Mouse (Mus musculus): ENCODE measurements around the gene Pxn. TPM values are rescaled to one million over a fixed set of nuclear protein-coding genes. Genes with fewer than 3 reads are reported as not detected.
"Not testable (repeated sequence)": the region's sequence is repeated elsewhere in the genome, so short reads cannot be mapped to it uniquely, and the experiment has no call there.

The Pxn gene
- polyA plus RNA-seq, 1 experiment = 136 TPM

GRCm38 (mm10) chr5:115516081-115516907 is 9.8 kb downstream of the Pxn start:
- H3K4me3 ChIP-seq (ENCODE audit: low read depth, low read length) = peak overlapping the region; percentile 42
- TF ChIP-seq CTCF (IDR thresholded peaks at IDR 0.05; ENCODE audit: extremely low read depth, insufficient read length, insufficient replicate concordance, low read depth, low read length) = no peak
- no peak for TF ChIP-seq POLR2A (IDR thresholded peaks at IDR 0.05; ENCODE audit: low read depth, low read length)
- H3K27ac ChIP-seq (ENCODE audit: insufficient read depth, low read depth, low read length) = peak overlapping the region; percentile 86
- H3K4me1 ChIP-seq (ENCODE audit: control insufficient read depth, insufficient read depth, insufficient read length, low read length) = peaks cover 30% of the 10 kb centered on the region
- 75% methylated on average over 32 of the region's 32 CpGs for WGBS
- no peaks in the 10 kb centered on the region for H3K27me3 ChIP-seq (ENCODE audit: control insufficient read depth, insufficient read depth, low read length)
- peaks cover 4% of the 10 kb centered on the region for H3K36me3 ChIP-seq (ENCODE audit: control insufficient read depth, insufficient read depth, low read length)

GRCm38 (mm10) chr5:115516908-115517307 is 10.4 kb downstream of the Pxn start:
- peak overlapping the region; percentile 86 for H3K27ac ChIP-seq (ENCODE audit: insufficient read depth, low read depth, low read length)
- H3K4me3 ChIP-seq (ENCODE audit: low read depth, low read length) = no peak overlapping the region
- H3K36me3 ChIP-seq (ENCODE audit: control insufficient read depth, insufficient read depth, low read length) = peaks cover 4% of the 10 kb centered on the region
- H3K27me3 ChIP-seq (ENCODE audit: control insufficient read depth, insufficient read depth, low read length) = no peaks in the 10 kb centered on the region
- TF ChIP-seq CTCF (IDR thresholded peaks at IDR 0.05; ENCODE audit: extremely low read depth, insufficient read length, insufficient replicate concordance, low read depth, low read length) (no peak), POLR2A (IDR thresholded peaks at IDR 0.05; ENCODE audit: low read depth, low read length) (no peak)
- H3K4me1 ChIP-seq (ENCODE audit: control insufficient read depth, insufficient read depth, insufficient read length, low read length) = peaks cover 36% of the 10 kb centered on the region
- 79% methylated on average over 7 of the region's 7 CpGs for WGBS

- 73% methylated on average over 9 of the region's 9 CpGs for WGBS
- no peaks in the 10 kb centered on the region for H3K27me3 ChIP-seq (ENCODE audit: control insufficient read depth, insufficient read depth, low read length)
- no peak overlapping the region for H3K27ac ChIP-seq (ENCODE audit: insufficient read depth, low read depth, low read length)
- no peak for TF ChIP-seq CTCF (IDR thresholded peaks at IDR 0.05; ENCODE audit: extremely low read depth, insufficient read length, insufficient replicate concordance, low read depth, low read length)
- no peak for TF ChIP-seq POLR2A (IDR thresholded peaks at IDR 0.05; ENCODE audit: low read depth, low read length)
- H3K4me3 ChIP-seq (ENCODE audit: low read depth, low read length) = no peak overlapping the region
- H3K4me1 ChIP-seq (ENCODE audit: control insufficient read depth, insufficient read depth, insufficient read length, low read length) = peaks cover 39% of the 10 kb centered on the region
- H3K36me3 ChIP-seq (ENCODE audit: control insufficient read depth, insufficient read depth, low read length) = peaks cover 4% of the 10 kb centered on the region
These were observed 11.0 kb downstream of the Pxn start for GRCm38 (mm10) chr5:115517501-115517900.

- H3K4me1 ChIP-seq (ENCODE audit: control insufficient read depth, insufficient read depth, insufficient read length, low read length) = peaks cover 44% of the 10 kb centered on the region
- not testable (repeated sequence) for H3K27ac ChIP-seq (ENCODE audit: insufficient read depth, low read depth, low read length); H3K4me3 ChIP-seq (ENCODE audit: low read depth, low read length); H3K36me3 ChIP-seq (ENCODE audit: control insufficient read depth, insufficient read depth, low read length); H3K27me3 ChIP-seq (ENCODE audit: control insufficient read depth, insufficient read depth, low read length)
- WGBS = 96% methylated on average over 8 of the region's 8 CpGs
These were observed 11.7 kb downstream of the Pxn start for GRCm38 (mm10) chr5:115518214-115518613.

GRCm38 (mm10) chr5:115520325-115520869 is 13.9 kb downstream of the Pxn start:
- H3K4me3 ChIP-seq (ENCODE audit: low read depth, low read length) = peak overlapping the region; percentile 22
- TF ChIP-seq CTCF (IDR thresholded peaks at IDR 0.05; ENCODE audit: extremely low read depth, insufficient read length, insufficient replicate concordance, low read depth, low read length) (no peak), POLR2A (IDR thresholded peaks at IDR 0.05; ENCODE audit: low read depth, low read length) (no peak)
- H3K4me1 ChIP-seq (ENCODE audit: control insufficient read depth, insufficient read depth, insufficient read length, low read length) = peaks cover 41% of the 10 kb centered on the region
- peak overlapping the region; percentile 93 for H3K27ac ChIP-seq (ENCODE audit: insufficient read depth, low read depth, low read length)
- 46% methylated on average over 21 of the region's 21 CpGs for WGBS
- peaks cover 4% of the 10 kb centered on the region for H3K36me3 ChIP-seq (ENCODE audit: control insufficient read depth, insufficient read depth, low read length)
- H3K27me3 ChIP-seq (ENCODE audit: control insufficient read depth, insufficient read depth, low read length) = no peaks in the 10 kb centered on the region

GRCm38 (mm10) chr5:115521553-115522461 is 15.3 kb downstream of the Pxn start:
- 9% methylated on average over 20 of the region's 21 CpGs for WGBS

More at GRCm38 (mm10) chr5:115521553-115522461, 15.3 kb downstream of the Pxn start:
- peak overlapping the region; percentile 93 for H3K27ac ChIP-seq (ENCODE audit: insufficient read depth, low read depth, low read length)
- peaks cover 41% of the 10 kb centered on the region for H3K4me1 ChIP-seq (ENCODE audit: control insufficient read depth, insufficient read depth, insufficient read length, low read length)
- 0 out of 2 replicates have a peak, but pooled peaks have one; percentile 22 for TF ChIP-seq POLR2A (IDR thresholded peaks at IDR 0.05; ENCODE audit: low read depth, low read length)
- no peak for TF ChIP-seq CTCF (IDR thresholded peaks at IDR 0.05; ENCODE audit: extremely low read depth, insufficient read length, insufficient replicate concordance, low read depth, low read length)
- H3K4me3 ChIP-seq (ENCODE audit: low read depth, low read length) = peak overlapping the region; percentile 58
- peaks cover 4% of the 10 kb centered on the region for H3K36me3 ChIP-seq (ENCODE audit: control insufficient read depth, insufficient read depth, low read length)
- H3K27me3 ChIP-seq (ENCODE audit: control insufficient read depth, insufficient read depth, low read length) = no peaks in the 10 kb centered on the region
